Mouse (Mus musculus): ENCODE measurements around the gene Rnf20. TPM values are rescaled to one million over a fixed set of nuclear protein-coding genes. Genes with fewer than 3 reads are reported as not detected.

The Rnf20 gene
- polyA plus RNA-seq (2012; rRNA removed): 69.4 and 103 TPM in 2 replicates

GRCm38 (mm10) chr4:49631319-49632138 lies at the start of gene Rnf20:
Gene Rnf20 (plus strand): TSS chr4:49632006.

GRCm38 (mm10) chr4:49597183-49598100 lies 34.4 kb upstream of the Rnf20 start, which contains the start of gene Tmem246:
Gene Tmem246 (minus strand): TSS chr4:49597876.

GRCm38 (mm10) chr4:49681812-49682211 lies 50.0 kb downstream of the Rnf20 start, which contains the start of gene Ppp3r2:
Gene Ppp3r2 (minus strand): TSS chr4:49682024.

Other genes starting within 250 kb of the Rnf20 start
- not detected in 2 replicates for gene Acnat2, start 223.9 kb upstream of the Rnf20 start, polyA plus RNA-seq (2012; rRNA removed)
- 0.07 TPM in 1 of 2 replicates, not detected in the other for gene Acnat1, start 158.1 kb upstream of the Rnf20 start, polyA plus RNA-seq (2012; rRNA removed)
- 0.53 and 0.77 TPM in 2 replicates for gene Baat, start 125.4 kb upstream of the Rnf20 start, polyA plus RNA-seq (2012; rRNA removed)
- 36.0 and 46.3 TPM in 2 replicates for gene Mrpl50, start 110.9 kb upstream of the Rnf20 start, polyA plus RNA-seq (2012; rRNA removed)
- gene Zfp189, start 110.8 kb upstream of the Rnf20 start, polyA plus RNA-seq (2012; rRNA removed): 7.0 and 8.6 TPM in 2 replicates
- 0.84 and 1.3 TPM in 2 replicates for gene Aldob, start 82.5 kb upstream of the Rnf20 start, polyA plus RNA-seq (2012; rRNA removed)
- gene Tmem246, start 34.1 kb upstream of the Rnf20 start, polyA plus RNA-seq (2012; rRNA removed): 9.5 and 13.5 TPM in 2 replicates
- 0.02 and 0.04 TPM in 2 replicates for gene Ppp3r2, start 50.0 kb downstream of the Rnf20 start, polyA plus RNA-seq (2012; rRNA removed)
- 0.53 and 1.6 TPM in 2 replicates for gene Grin3a, start 213.7 kb downstream of the Rnf20 start, polyA plus RNA-seq (2012; rRNA removed)

Data from central nervous system, embryonic 11.5 days (tissue).